Mouse (Mus musculus) heart, postnatal 0 days (tissue): ENCODE measurements at regions not wholly inside any gene's neighbourhood (a gene's known extent, or its start where the extent isn't known, plus 50 kb on each side); places are given as distances from the start of the nearest gene placed in this dataset.

ENCODE experiments used
- ATAC-seq: fragments of 200-750 bp; cut with Nextera tagmentation; 2 replicates; pipeline ENCODE4 v1.8.0; 2017; ENCODE audit warnings: low read depth, moderate number of reproducible peaks, moderate library complexity; ENCODE audit not compliant: insufficient read depth
- DNase-seq: peaks from one replicate; pipeline ENCODE4 v3.0.0-alpha.2; 2016; ENCODE audit warnings: low spot score
- H3K27ac ChIP-seq: fragments of 300-500 bp; sonication (generic); 2 replicates; pipeline ENCODE4 v1.5.1; 2014; ENCODE audit warnings: low read depth, mild to moderate bottlenecking
- H3K27me3 ChIP-seq: fragments of 300-500 bp; sonication (generic); 2 replicates; pipeline ENCODE4 v1.6.1; 2014; ENCODE audit warnings: low read length, mixed read lengths; ENCODE audit not compliant: control insufficient read depth, insufficient read depth
- H3K36me3 ChIP-seq: fragments of 300-500 bp; sonication (generic); replicated peaks from 2 replicates; pipeline ENCODE4 v1.6.1; 2014; ENCODE audit warnings: low read length, mixed read lengths; ENCODE audit not compliant: control insufficient read depth, insufficient read depth
- H3K4me1 ChIP-seq: fragments of 300-500 bp; sonication (generic); 2 replicates; pipeline ENCODE4 v1.6.1; 2014; ENCODE audit warnings: antibody characterized with exemption; ENCODE audit not compliant: control insufficient read depth, insufficient read depth
- H3K4me2 ChIP-seq: fragments of 300-500 bp; sonication (generic); 2 replicates; pipeline ENCODE4 v1.6.1; 2014; ENCODE audit warnings: low read depth, mild to moderate bottlenecking, low read length, moderate library complexity
- H3K4me3 ChIP-seq: fragments of 300-500 bp; sonication (generic); 2 replicates; pipeline ENCODE4 v1.5.1; 2014; ENCODE audit warnings: low read depth, low read length
- H3K9ac ChIP-seq: fragments of 300-500 bp; sonication (generic); replicated peaks from 2 replicates; pipeline ENCODE4 v1.6.1; 2014; ENCODE audit warnings: low read depth, low read length, mixed read lengths
- H3K9me3 ChIP-seq: fragments of 300-500 bp; sonication (generic); replicated peaks from 2 replicates; pipeline ENCODE4 v1.6.1; 2016; ENCODE audit warnings: low read length; ENCODE audit not compliant: control insufficient read depth
- CTCF ChIP-seq: IDR thresholded peaks from 2 replicates; pipeline ENCODE4 v1.5.1; 2016; ENCODE audit warnings: antibody characterized with exemption, control low read depth, low read depth
- EP300 ChIP-seq: IDR thresholded peaks from 2 replicates; pipeline ENCODE4 v1.6.1; 2016; ENCODE audit warnings: antibody characterized with exemption, low read depth
- WGBS: fragments of 180-500 bp; shearing (Covaris S2); extraction: QIAGEN DNeasy Blood & Tissue Kit; methylation state at CpG from one replicate; pipeline ENCODE4 v1.1.7; 2014; 5-methylcytosine and 5-hydroxymethylcytosine counted together

- no peak overlapping the region for H3K27ac ChIP-seq
- H3K9ac ChIP-seq, result no peak overlapping the region
- H3K27me3 ChIP-seq, result no peaks in the 10 kb centered on the region
- H3K4me3 ChIP-seq, result no peak overlapping the region
- no peak for DNase-seq
- no peak overlapping the region for H3K4me2 ChIP-seq
- 86% methylated on average over 4 of the region's 4 CpGs for WGBS
- H3K36me3 ChIP-seq, result no peaks in the 10 kb centered on the region
- no peaks in the 10 kb centered on the region for H3K4me1 ChIP-seq
- ATAC-seq, result no peak
- no peak for TF ChIP-seq CTCF
- TF ChIP-seq EP300, result no peak
- no peaks in the 10 kb centered on the region for H3K9me3 ChIP-seq
These were observed 51.2 kb upstream of the Fbxo11 start for GRCm38 (mm10) chr17:88116321-88116720.

GRCm38 (mm10) chr17:88118714-88119113 is 53.6 kb upstream of the Fbxo11 start:
- WGBS, result 75% methylated on average over 4 of the region's 4 CpGs

GRCm38 (mm10) chr17:88123711-88124110 is 58.6 kb upstream of the Fbxo11 start:
- ATAC-seq (no peak), DNase-seq (peak; percentile 40)
- TF ChIP-seq EP300, result no peak
- TF ChIP-seq CTCF, result no peak
- H3K9ac ChIP-seq, result no peak overlapping the region
- H3K4me3 ChIP-seq, result no peak overlapping the region
- no peaks in the 10 kb centered on the region for H3K4me1 ChIP-seq
- H3K27ac ChIP-seq, result no peak overlapping the region
- no peaks in the 10 kb centered on the region for H3K9me3 ChIP-seq
- no peak overlapping the region for H3K4me2 ChIP-seq
- H3K36me3 ChIP-seq, result no peaks in the 10 kb centered on the region
- 59% methylated on average over 3 of the region's 3 CpGs for WGBS
- H3K27me3 ChIP-seq, result no peaks in the 10 kb centered on the region

More at GRCm38 (mm10) chr17:88118714-88119113, 53.6 kb upstream of the Fbxo11 start:
- Histone ChIP-seq H3K4me1 (no peaks in the 10 kb centered on the region), H3K27me3 (no peaks in the 10 kb centered on the region), H3K36me3 (no peaks in the 10 kb centered on the region), H3K9me3 (no peaks in the 10 kb centered on the region), H3K4me3 (no peak overlapping the region), H3K4me2 (no peak overlapping the region), H3K9ac (no peak overlapping the region), H3K27ac (no peak overlapping the region)
- no peak for ATAC-seq
- no peak for TF ChIP-seq EP300
- no peak for TF ChIP-seq CTCF
- no peak for DNase-seq

GRCm38 (mm10) chr17:88127126-88127525 is 62.0 kb upstream of the Fbxo11 start:
- DNase-seq, result no peak

GRCm38 (mm10) chr17:88131297-88131696 is 66.2 kb upstream of the Fbxo11 start:
- no peak overlapping the region for H3K4me2 ChIP-seq
- no peak overlapping the region for H3K27ac ChIP-seq
- no peaks in the 10 kb centered on the region for H3K27me3 ChIP-seq
- no peak overlapping the region for H3K4me3 ChIP-seq
- H3K4me1 ChIP-seq, result no peaks in the 10 kb centered on the region
- no peaks in the 10 kb centered on the region for H3K9me3 ChIP-seq
- no peaks in the 10 kb centered on the region for H3K36me3 ChIP-seq
- no peak overlapping the region for H3K9ac ChIP-seq
- 73% methylated on average over 4 of the region's 4 CpGs for WGBS
- TF ChIP-seq EP300 (no peak), CTCF (no peak)
- ATAC-seq, result no peak
- no peak for DNase-seq

More at GRCm38 (mm10) chr17:88127126-88127525, 62.0 kb upstream of the Fbxo11 start:
- TF ChIP-seq CTCF (no peak), EP300 (no peak)
- ATAC-seq, result no peak
- no peaks in the 10 kb centered on the region for H3K36me3 ChIP-seq
- H3K4me3 ChIP-seq, result no peak overlapping the region
- H3K4me1 ChIP-seq, result no peaks in the 10 kb centered on the region
- no peak overlapping the region for H3K9ac ChIP-seq
- no peaks in the 10 kb centered on the region for H3K9me3 ChIP-seq
- WGBS, result 81% methylated on average over 2 of the region's 2 CpGs
- no peak overlapping the region for H3K27ac ChIP-seq
- H3K4me2 ChIP-seq, result no peak overlapping the region
- H3K27me3 ChIP-seq, result no peaks in the 10 kb centered on the region

GRCm38 (mm10) chr17:88131980-88132379 is 66.9 kb upstream of the Fbxo11 start:
- TF ChIP-seq EP300 (no peak), CTCF (no peak)
- H3K4me3 ChIP-seq, result no peak overlapping the region
- no peak for ATAC-seq

More at GRCm38 (mm10) chr17:88131980-88132379, 66.9 kb upstream of the Fbxo11 start:
- Histone ChIP-seq H3K9ac (no peak overlapping the region), H3K36me3 (no peaks in the 10 kb centered on the region), H3K27ac (no peak overlapping the region), H3K9me3 (no peaks in the 10 kb centered on the region), H3K4me2 (no peak overlapping the region), H3K27me3 (no peaks in the 10 kb centered on the region), H3K4me1 (no peaks in the 10 kb centered on the region)
- no peak for DNase-seq
- 80% methylated on average over 5 of the region's 5 CpGs for WGBS
